Mouse (Mus musculus): ENCODE data around the gene Cdca7. TPM values are rescaled to one million over a fixed set of nuclear protein-coding genes. Genes with fewer than 3 reads are reported as not detected.

Cdca7 gene
- polyA plus RNA-seq (2017; shearing (Covaris generic)): 10.5 TPM

GRCm38 (mm10) chr2:72475797-72476485, at the start of gene Cdca7:
Cdca7 (plus strand) TSS chr2:72476159.

Other genes with a start within 250 kb of the Cdca7 start
- gene Map3k20, start 190.5 kb upstream of the Cdca7 start, polyA plus RNA-seq (2017; shearing (Covaris generic)): 0.09 TPM

Data from naive thymus-derived CD4-positive, alpha-beta T cell, adult 5 months (primary cell).